ENCODE assay signal across 18 mouse cellular contexts in the genomic region with DNA sequence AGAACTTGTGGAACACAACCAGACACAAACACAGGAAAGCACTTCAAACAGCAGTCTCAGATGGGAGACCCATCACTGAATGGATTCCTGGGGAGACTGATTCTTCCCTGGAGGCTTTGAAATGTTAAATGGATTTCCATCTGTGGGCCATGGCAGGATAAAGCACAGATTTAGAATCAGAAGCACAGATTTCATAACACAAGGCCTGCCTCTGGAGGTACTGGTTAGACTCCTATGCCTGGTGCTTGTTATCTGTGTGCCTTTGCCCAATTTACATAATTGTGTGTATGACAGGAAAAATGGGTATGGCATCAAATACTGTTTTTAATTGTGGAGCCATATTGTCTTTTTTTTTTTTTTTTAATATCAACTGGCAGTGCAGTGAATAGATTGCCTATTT.
"Had no signal": no experiment of that assay in that cellular context is flagged by ENCODE, and none has a peak within 500 bp of the region (broad histone marks: within the 10 kb centered on the region; RNA-seq: fewer than 3 reads in every experiment).

No protein-coding gene starts in this region.

- H3K27me3 ChIP-seq: limb, embryonic 13.5 days; liver, embryonic 12.5 days; liver, embryonic 15.5 days; midbrain, embryonic 12.5 days; stomach, embryonic 15.5 days had no signal

- ATAC-seq: liver, embryonic 12.5 days had no signal

- H3K4me1 ChIP-seq: limb, embryonic 10.5 days; limb, embryonic 13.5 days; liver, embryonic 12.5 days; liver, embryonic 15.5 days; stomach, embryonic 15.5 days had no signal

- H3K27ac ChIP-seq: limb, embryonic 10.5 days; limb, embryonic 13.5 days; liver, embryonic 12.5 days; liver, embryonic 15.5 days; macrophage; midbrain, embryonic 12.5 days; stomach, embryonic 15.5 days had no signal

- H3K4me2 ChIP-seq: limb, embryonic 13.5 days; liver, embryonic 12.5 days; liver, embryonic 15.5 days; midbrain, embryonic 12.5 days; stomach, embryonic 15.5 days had no signal

- H3K9ac ChIP-seq: limb, embryonic 13.5 days; liver, embryonic 12.5 days; liver, embryonic 15.5 days; midbrain, embryonic 12.5 days; stomach, embryonic 15.5 days had no signal

- H3K4me3 ChIP-seq: limb, embryonic 10.5 days; limb, embryonic 13.5 days; liver, embryonic 12.5 days; liver, embryonic 15.5 days; midbrain, embryonic 12.5 days; stomach, embryonic 15.5 days had no signal

- H3K36me3 ChIP-seq: limb, embryonic 10.5 days; limb, embryonic 13.5 days; liver, embryonic 12.5 days; liver, embryonic 15.5 days; midbrain, embryonic 12.5 days; stomach, embryonic 15.5 days had no signal

- H3K9me3 ChIP-seq: limb, embryonic 10.5 days; limb, embryonic 13.5 days; liver, embryonic 12.5 days; liver, embryonic 15.5 days; midbrain, embryonic 12.5 days; stomach, embryonic 15.5 days had no signal

- DNase-seq: kidney, adult 18-20 months; kidney, adult 9 months; kidney, postnatal 14 days; kidney, postnatal 4 days; liver; lung, adult 2 months; lung, postnatal 14 days; right cerebral cortex, adult 18-20 months; right cerebral cortex, postnatal 25 days; spleen, adult 18-20 months; thymus, postnatal 25 days had no signal
